Mouse (Mus musculus): ENCODE results near the gene Zkscan16. TPM values are rescaled to one million over a fixed set of nuclear protein-coding genes. Genes with fewer than 3 reads are reported as not detected.

Gene Zkscan16
- not detected in 2 replicates for polyA plus RNA-seq (2012; ENCODE audit: low replicate concordance)

DNA sequence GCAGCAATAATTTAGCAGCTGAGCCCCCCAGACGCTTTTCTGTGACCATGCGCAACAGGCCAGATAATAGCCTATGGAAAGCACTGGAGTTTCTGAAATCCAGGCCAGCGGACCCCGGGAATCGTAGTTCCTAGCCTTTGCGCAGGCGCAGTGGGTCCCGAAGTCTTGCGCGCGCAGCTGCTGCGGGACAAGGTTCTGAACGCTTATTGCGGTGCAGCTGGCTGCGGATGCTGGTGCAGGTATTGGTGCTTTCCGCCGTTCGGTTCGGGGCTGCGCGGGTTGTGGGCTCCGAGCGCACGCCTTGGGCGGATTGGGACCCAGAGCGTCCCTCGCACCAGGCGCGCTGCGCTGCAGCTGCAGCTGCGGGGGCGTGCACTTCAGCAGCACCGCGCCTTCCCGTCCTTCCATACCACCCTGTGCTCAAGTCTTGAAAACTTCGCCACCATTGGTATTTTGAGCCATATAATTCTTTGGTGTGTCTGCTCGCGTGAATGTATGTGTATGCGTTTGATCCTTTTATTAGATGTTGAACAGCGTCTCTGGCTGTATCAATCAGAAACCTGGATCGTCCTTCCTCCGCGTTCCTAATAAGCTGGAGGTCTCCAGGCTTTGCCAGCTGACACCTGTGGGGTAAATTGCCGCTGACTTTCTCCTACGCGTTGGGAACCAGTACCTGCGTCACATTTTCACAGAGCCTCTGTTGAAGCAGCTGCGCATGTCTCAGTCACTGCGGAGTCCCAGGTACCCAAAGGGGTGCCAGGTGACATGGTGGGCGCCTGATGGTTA is at the start of gene Zkscan16:
Gene Zkscan16 (plus strand): TSS at position 209 of the 786 bp plus-strand sequence.

DNA sequence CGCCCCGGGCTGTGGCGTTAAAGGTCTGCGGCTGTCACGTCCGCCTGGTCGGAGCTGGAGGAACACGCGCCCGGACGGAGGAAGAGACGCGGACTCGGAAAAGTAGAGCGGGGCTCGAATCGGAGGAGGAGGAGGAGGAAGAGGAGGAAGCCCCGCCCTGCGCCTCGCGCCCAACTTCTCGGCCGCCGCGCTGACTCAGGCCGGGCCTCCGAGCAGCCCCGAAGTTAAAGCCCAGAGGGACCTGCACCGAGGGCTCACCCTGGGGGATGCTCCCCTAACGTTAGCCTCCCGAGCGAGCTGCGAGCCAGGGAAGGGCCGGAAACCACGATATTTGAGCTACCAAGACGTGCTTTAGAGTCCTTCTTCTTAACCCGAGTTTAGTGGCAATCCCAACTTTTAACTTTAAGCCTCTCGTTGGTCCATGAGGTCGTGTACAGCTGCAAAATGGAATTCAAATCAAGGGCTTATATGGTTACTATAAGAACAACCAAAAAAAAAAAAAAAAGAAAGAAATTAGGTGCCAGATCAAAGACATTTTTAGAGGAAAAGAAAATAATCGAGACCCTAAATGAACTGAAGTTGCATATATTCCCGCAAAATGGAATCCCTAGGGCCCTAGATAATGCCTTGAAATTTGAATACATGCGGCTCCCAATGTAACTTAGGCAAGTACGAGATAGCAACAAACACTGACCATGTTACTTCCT is 30.6 kb upstream of the Zkscan16 start, which contains the start of gene Ecpas:
Gene Ecpas (minus strand): TSS at position 121 of the 707 bp plus-strand sequence.

DNA sequence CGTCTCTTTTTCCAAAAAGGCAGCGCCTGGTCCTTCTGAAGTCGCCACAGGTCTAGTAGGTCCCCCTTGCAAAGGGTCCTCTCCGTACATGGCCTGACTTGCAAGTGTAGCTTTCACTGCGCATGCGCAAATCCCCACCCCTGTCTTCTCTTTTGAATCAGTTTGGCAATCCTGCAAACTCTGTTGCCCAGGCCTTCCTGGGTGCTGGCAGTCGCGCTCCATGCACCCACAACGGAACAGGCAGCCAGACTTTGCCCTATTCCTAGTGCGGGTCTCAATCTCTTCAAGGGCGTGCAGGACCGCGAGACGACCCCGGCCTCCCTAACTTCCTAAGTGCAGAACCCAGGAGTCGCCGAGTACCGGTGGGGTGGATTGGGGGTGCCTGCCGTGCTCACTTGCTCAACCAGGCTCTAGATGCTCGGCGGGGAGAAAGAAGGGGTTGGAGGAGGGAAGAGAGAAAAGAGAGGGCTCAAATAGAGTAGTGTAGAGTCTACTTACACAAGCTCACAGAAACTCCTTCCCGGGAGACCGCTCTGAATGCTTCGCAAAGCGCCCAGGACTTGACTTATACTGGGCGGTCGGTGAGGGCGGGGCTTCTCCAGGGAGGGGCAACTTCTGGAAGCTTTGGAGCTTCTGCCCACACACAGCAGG is 43.2 kb downstream of the Zkscan16 start, which contains the start of gene Ptgr1:
Gene Ptgr1 (minus strand): TSS at position 580 of the 651 bp plus-strand sequence.

DNA sequence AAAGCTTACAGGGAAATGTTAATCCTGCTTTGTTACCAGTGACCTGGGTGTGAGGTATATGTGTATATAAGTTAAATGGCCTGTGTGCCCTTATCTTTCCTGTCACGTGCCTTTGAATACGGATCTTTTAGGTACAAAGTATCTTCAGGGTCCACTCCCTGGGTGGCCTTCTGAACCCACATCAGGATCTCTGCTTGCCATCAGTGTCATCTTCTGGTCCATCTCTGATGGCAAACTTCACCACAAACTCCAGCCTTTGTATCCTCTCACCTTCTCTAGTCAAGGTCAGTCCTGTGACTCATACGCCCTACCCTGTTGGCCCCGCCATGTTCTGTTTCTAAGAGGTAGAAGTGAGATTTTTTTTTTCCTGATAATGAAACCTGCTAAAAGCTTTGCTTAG is 51.3 kb downstream of the Zkscan16 start, which contains the start of gene Dnajc25:
Gene Dnajc25 (plus strand): TSS at position 301 of the 400 bp plus-strand sequence.

DNA sequence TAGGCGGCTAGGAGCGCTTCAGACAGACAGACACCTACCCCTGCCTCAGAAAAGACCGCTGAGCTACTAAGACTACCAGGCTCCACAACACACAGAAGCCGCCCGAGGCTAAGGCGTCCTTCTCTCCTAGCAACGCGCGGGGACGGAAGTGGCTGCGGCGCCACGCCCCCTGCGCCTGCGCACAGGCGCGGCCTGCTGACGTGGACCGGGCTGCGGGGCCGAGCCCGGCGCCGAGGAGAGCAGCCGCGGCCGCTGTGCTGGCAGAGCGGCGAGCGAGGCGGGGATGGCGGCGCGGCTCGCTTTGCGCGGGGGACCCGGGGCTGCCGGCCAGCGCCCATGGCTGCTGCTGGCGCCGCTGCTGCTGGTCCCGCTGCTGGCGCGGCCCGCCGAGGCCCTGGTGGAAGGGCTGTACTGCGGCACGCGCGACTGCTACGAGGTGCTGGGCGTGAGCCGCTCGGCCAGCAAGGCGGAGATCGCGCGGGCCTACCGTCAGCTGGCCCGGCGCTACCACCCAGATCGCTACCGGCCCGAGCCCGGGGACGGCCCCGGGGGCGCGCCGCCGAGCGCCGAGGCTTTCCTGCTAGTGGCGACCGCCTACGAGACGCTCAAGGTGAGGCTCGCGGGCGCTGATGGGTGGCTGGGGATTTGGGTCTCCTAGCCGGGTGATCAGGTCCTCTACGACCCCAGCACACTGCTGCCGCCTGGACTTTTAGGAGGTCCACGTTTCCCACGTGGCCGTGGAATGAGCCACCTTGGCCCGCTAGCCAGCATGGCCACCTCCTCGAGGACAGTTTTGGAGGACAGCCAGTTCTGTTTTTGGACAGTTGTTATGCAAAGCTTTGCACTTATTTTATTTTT is 59.7 kb downstream of the Zkscan16 start, which contains the start of gene Gm20503:
Gene Gm20503 (plus strand): TSS at position 263 of the 858 bp plus-strand sequence.

Other genes with a start within 250 kb of the Zkscan16 start
- gene Olfr267, start 155.9 kb upstream of the Zkscan16 start, polyA plus RNA-seq (2012; ENCODE audit: low replicate concordance) = not detected in 2 replicates
- 28.2 and 55.2 TPM in 2 replicates for gene Ecpas, start 30.9 kb upstream of the Zkscan16 start, polyA plus RNA-seq (2012; ENCODE audit: low replicate concordance)
- gene Ptgr1, start 43.5 kb downstream of the Zkscan16 start, polyA plus RNA-seq (2012; ENCODE audit: low replicate concordance) = 0.10 TPM in 1 of 2 replicates, not detected in the other
- gene Dnajc25, start 51.4 kb downstream of the Zkscan16 start, polyA plus RNA-seq (2012; ENCODE audit: low replicate concordance) = 2.9 and 4.5 TPM in 2 replicates
- gene Gm20503, start 59.6 kb downstream of the Zkscan16 start, polyA plus RNA-seq (2012; ENCODE audit: low replicate concordance) = 2.9 and 4.6 TPM in 2 replicates
- gene Gng10, start 91.5 kb downstream of the Zkscan16 start, polyA plus RNA-seq (2012; ENCODE audit: low replicate concordance) = 14.5 and 20.5 TPM in 2 replicates
- not detected in 2 replicates for gene AI481877, start 195.4 kb downstream of the Zkscan16 start, polyA plus RNA-seq (2012; ENCODE audit: low replicate concordance)
- 46.7 and 48.1 TPM in 2 replicates for gene Ugcg, start 245.6 kb downstream of the Zkscan16 start, polyA plus RNA-seq (2012; ENCODE audit: low replicate concordance)

All from leukemia stem cell, adult 10-12 weeks (primary cell).